Mouse (Mus musculus): ENCODE measurements at regions not wholly inside any gene's neighbourhood (a gene's known extent, or its start where the extent isn't known, plus 50 kb on each side); places are given as distances from the start of the nearest gene placed in this dataset.

DNA sequence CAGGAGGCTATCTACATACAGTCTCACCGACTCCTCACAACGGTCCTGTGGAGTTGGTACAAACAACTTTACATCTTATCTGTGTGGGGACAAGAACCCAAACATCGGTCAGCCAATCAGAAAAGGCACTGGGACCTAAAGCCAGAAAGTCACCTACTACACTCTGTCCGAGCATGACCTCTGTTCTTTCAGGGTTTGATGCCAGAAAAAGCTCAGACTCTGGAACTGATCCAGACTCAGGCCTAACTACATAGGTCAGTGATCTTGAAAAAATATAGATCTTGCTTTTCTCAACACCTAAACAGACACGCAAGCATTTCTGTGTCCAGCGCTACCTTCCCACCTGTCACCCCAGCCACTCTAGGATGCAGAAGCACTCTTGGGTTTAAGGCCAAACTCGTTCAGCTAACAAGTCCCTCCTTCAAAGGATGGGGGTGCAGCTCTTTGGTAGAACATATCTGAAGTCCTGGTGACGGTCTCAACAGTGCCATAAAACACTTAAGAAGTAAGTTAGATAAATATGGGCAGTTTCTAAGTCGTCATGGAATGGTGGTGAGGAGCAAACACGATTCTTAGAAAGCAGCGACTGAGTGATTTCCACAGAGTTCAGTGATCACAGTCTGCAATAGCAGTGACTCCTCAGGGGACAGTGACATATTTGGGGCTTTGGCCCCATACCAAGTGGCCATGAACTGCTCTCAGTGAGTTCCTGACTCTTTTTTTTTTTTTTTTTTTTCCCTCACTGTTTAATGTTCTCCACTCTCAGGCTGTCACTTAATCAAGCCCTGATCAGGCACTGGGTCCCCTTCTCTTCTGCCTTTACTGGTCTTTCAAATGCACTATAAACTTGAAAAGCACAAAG is 181.2 kb upstream of the Smim15 start:
- H3K27me3 ChIP-seq (ENCODE audit: control insufficient read depth, insufficient read depth, low read length), result no peaks in the 10 kb centered on the region
- no peaks in the 10 kb centered on the region for H3K9me3 ChIP-seq (replicated peaks; ENCODE audit: control insufficient read depth, low read length)
- H3K4me2 ChIP-seq (ENCODE audit: low read depth, low read length), result no peak overlapping the region
- no peaks in the 10 kb centered on the region for H3K36me3 ChIP-seq (replicated peaks; ENCODE audit: control insufficient read depth, insufficient read depth, low read length)
- DNase-seq (ENCODE audit: low spot score) (no peak), ATAC-seq (ENCODE audit: insufficient read depth, low read depth) (no peak)
- TF ChIP-seq EP300 (IDR thresholded peaks at IDR 0.05; ENCODE audit: low read depth), result no peak
- no peak for TF ChIP-seq CTCF (IDR thresholded peaks at IDR 0.05; ENCODE audit: low read depth)
- WGBS, result 45% methylated on average over 11 of the region's 11 CpGs
- H3K4me3 ChIP-seq (ENCODE audit: low read depth, low read length), result no peak overlapping the region
- H3K27ac ChIP-seq (ENCODE audit: low read depth), result no peak overlapping the region
- H3K4me1 ChIP-seq (ENCODE audit: control insufficient read depth, insufficient read depth), result peaks cover 20% of the 10 kb centered on the region
- H3K9ac ChIP-seq (replicated peaks; ENCODE audit: low read depth, low read length), result no peak overlapping the region

DNA sequence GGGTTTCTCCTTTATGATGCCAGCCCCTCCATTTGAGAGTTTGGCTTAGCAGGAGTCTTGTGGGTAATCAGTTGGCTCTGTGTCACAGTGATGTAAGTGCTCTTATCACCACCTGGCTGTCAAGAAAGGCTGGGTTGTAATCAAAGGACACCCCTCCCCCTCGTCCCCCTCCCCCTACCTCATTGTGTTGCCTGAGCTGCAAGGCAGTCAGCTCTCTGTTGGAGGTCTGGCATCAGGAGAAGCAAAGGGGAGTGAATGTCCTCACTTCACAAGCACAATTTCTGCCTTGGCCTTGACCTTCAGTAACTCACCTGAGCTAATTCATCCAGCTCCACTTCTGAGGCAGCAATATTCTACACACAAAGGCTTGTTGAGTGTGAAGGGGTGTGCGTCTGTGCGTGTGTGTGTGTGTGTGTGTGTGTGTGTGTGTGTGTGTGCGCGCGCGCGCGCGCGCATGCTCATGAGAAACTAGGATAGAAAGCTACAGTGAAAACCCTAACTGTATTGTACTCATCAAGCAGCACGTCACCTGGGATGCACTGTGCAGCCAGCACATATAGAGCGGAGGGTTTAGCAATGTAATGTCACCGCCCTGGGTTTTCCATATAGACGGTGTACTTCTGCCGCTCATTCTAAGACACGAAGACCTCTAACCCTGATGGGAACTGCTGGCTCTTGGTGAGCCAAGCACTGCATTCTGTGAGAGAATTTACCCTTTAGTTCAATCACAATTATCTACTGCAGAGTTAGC is 182.7 kb upstream of the Smim15 start:
- TF ChIP-seq CTCF (IDR thresholded peaks at IDR 0.05; ENCODE audit: low read depth), result no peak
- TF ChIP-seq EP300 (IDR thresholded peaks at IDR 0.05; ENCODE audit: low read depth), result no peak
- no peak for DNase-seq (ENCODE audit: low spot score)

DNA sequence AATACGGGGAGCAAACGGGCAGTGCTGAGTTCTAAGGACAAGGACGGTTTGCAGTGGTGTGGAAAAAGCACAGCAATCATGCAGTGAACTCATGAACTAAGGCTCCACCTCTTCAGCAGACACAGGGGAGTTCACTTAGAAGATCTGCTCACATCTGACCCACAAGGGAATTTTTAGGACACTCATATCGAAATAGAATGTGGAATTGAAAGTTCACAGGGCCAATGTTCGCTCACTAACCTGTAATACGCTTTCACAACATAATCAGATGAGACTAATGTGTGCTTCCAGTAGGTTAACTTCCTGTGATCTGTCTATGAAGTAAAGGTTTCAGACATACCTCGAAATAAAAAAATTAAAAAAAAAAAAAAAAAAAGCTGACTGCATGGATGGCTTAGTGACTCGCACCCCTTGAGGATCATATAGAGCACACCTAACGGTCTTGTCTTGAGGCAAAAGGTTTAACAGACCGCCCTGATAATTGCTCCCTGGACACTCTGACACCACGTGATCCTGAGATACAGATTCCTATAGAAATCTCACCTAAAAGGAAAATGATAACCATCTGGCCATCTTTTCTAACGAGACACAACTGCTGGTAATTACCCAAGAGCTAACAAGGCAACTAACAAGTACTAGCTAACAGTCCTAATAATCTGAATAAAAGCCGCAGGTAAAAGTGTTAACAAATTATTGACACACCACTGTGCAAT is 187.0 kb upstream of the Smim15 start:
- no peak for ATAC-seq (ENCODE audit: insufficient read depth, low read depth)
- Histone ChIP-seq H3K9ac (replicated peaks; ENCODE audit: low read depth, low read length) (no peak overlapping the region), H3K36me3 (replicated peaks; ENCODE audit: control insufficient read depth, insufficient read depth, low read length) (no peaks in the 10 kb centered on the region), H3K4me2 (ENCODE audit: low read depth, low read length) (no peak overlapping the region), H3K4me3 (ENCODE audit: low read depth, low read length) (no peak overlapping the region), H3K9me3 (replicated peaks; ENCODE audit: control insufficient read depth, low read length) (no peaks in the 10 kb centered on the region), H3K4me1 (ENCODE audit: control insufficient read depth, insufficient read depth) (peaks cover 18% of the 10 kb centered on the region), H3K27me3 (ENCODE audit: control insufficient read depth, insufficient read depth, low read length) (no peaks in the 10 kb centered on the region), H3K27ac (ENCODE audit: low read depth) (no peak overlapping the region)
- TF ChIP-seq CTCF (IDR thresholded peaks at IDR 0.05; ENCODE audit: low read depth) (no peak), EP300 (IDR thresholded peaks at IDR 0.05; ENCODE audit: low read depth) (no peak)
- WGBS, result 81% methylated on average over 13 of the region's 13 CpGs
- DNase-seq (ENCODE audit: low spot score), result no peak

More for the DNA sequence above, 182.7 kb upstream of the Smim15 start:
- Histone ChIP-seq H3K9me3 (replicated peaks; ENCODE audit: control insufficient read depth, low read length) (no peaks in the 10 kb centered on the region), H3K4me2 (ENCODE audit: low read depth, low read length) (no peak overlapping the region), H3K27ac (ENCODE audit: low read depth) (no peak overlapping the region), H3K4me1 (ENCODE audit: control insufficient read depth, insufficient read depth) (peaks cover 21% of the 10 kb centered on the region), H3K36me3 (replicated peaks; ENCODE audit: control insufficient read depth, insufficient read depth, low read length) (no peaks in the 10 kb centered on the region), H3K4me3 (ENCODE audit: low read depth, low read length) (no peak overlapping the region), H3K9ac (replicated peaks; ENCODE audit: low read depth, low read length) (no peak overlapping the region), H3K27me3 (ENCODE audit: control insufficient read depth, insufficient read depth, low read length) (no peaks in the 10 kb centered on the region)
- WGBS, result 65% methylated on average over 17 of the region's 17 CpGs
- no peak for ATAC-seq (ENCODE audit: insufficient read depth, low read depth)

DNA sequence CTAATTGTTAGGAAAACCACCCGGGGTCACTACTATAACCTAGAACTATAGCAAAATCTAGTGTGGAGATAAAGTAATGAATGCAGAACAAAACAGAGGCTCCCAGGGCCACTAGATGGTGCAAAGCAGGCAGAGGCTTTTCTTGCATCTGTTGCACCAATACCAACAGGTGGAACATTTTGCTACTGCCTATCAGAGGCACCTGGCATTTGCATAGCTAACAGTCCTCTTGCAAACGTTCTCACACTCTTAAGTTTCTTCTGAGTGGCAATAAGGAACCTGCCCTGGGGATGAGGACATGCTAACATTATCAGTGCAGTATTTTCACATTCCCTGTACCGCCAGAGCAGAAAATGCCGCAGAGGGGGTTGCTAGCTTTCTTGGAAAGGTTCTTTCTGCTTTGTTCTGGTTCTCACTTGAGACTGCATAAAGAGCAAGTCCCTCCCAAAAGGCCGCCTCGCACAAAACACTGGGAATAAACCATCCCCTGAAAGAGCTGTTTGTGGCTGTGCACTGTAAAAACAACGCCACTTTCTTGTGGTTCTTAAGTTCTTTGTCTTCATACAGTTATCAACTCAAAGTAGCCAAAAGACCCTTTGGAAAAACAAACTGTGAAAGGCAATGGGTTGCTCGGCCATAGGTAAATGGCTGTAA is 193.2 kb upstream of the Smim15 start:
- 74% methylated on average over 8 of the region's 8 CpGs for WGBS
- Histone ChIP-seq H3K4me2 (ENCODE audit: low read depth, low read length) (no peak overlapping the region), H3K27me3 (ENCODE audit: control insufficient read depth, insufficient read depth, low read length) (no peaks in the 10 kb centered on the region), H3K4me1 (ENCODE audit: control insufficient read depth, insufficient read depth) (peaks cover 13% of the 10 kb centered on the region; the same call in 1 of the 2 replicates), H3K27ac (ENCODE audit: low read depth) (no peak overlapping the region), H3K36me3 (replicated peaks; ENCODE audit: control insufficient read depth, insufficient read depth, low read length) (no peaks in the 10 kb centered on the region), H3K4me3 (ENCODE audit: low read depth, low read length) (no peak overlapping the region), H3K9me3 (replicated peaks; ENCODE audit: control insufficient read depth, low read length) (no peaks in the 10 kb centered on the region), H3K9ac (replicated peaks; ENCODE audit: low read depth, low read length) (no peak overlapping the region)
- ATAC-seq (ENCODE audit: insufficient read depth, low read depth) (no peak), DNase-seq (ENCODE audit: low spot score) (no peak)
- TF ChIP-seq EP300 (IDR thresholded peaks at IDR 0.05; ENCODE audit: low read depth), result no peak
- TF ChIP-seq CTCF (IDR thresholded peaks at IDR 0.05; ENCODE audit: low read depth), result no peak

DNA sequence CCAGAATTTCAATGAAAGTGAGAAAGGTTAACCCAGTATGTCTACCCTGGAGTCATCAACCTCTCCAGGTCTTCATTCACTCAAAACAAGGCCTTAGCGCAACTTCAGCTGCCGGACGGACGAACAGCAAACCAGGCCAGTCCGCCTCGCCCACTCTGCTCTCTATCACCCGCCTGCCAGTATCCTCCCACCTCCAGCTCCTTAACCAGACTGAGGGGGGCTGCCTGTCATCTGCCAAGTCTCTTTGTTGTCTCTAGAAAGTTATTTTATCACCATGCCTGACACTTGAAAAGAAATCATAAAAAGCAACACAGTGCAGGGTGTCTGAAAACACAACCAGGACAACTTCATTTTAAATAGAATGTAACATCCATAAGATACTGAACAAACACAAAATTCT is 195.4 kb upstream of the Smim15 start:
- Histone ChIP-seq H3K4me2 (ENCODE audit: low read depth, low read length) (no peak overlapping the region), H3K4me3 (ENCODE audit: low read depth, low read length) (no peak overlapping the region), H3K9ac (replicated peaks; ENCODE audit: low read depth, low read length) (no peak overlapping the region), H3K36me3 (replicated peaks; ENCODE audit: control insufficient read depth, insufficient read depth, low read length) (no peaks in the 10 kb centered on the region), H3K9me3 (replicated peaks; ENCODE audit: control insufficient read depth, low read length) (no peaks in the 10 kb centered on the region), H3K4me1 (ENCODE audit: control insufficient read depth, insufficient read depth) (peaks cover 21% of the 10 kb centered on the region; the same call in 1 of the 2 replicates), H3K27me3 (ENCODE audit: control insufficient read depth, insufficient read depth, low read length) (no peaks in the 10 kb centered on the region), H3K27ac (ENCODE audit: low read depth) (no peak overlapping the region)
- ATAC-seq (ENCODE audit: insufficient read depth, low read depth) (no peak), DNase-seq (ENCODE audit: low spot score) (no peak)
- TF ChIP-seq EP300 (IDR thresholded peaks at IDR 0.05; ENCODE audit: low read depth), result no peak
- WGBS, result 74% methylated on average over 7 of the region's 7 CpGs
